In the genomic region with DNA sequence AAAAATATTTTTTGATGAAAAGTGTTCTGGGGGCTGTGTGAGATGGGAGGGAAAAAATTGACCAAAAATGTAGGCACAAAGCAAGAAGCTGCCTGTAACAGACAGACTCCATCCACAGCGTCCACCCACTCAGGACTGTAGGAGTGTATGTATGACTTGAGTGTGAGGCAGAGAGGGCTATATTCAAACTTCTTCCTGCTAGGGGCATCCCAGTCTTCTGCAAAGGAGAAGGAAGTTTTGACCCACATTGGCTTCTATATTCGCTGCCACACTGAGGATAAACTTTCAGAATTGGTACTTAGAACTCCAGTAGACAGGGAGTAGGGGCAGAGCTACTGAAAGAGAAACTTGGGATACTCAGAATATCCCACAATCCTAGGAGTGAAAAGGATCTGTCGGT, we compare ENCODE assay signal across 8 mouse cellular contexts.
DNase-seq lines count a peak whose midpoint lies in the region; ATAC-seq lines count a peak whose summit lies in the region.
"Had no signal": no experiment of that assay in that cellular context is flagged by ENCODE, and none has a peak within 500 bp of the region (broad histone marks: within the 10 kb centered on the region; RNA-seq: fewer than 3 reads in every experiment).

No protein-coding gene starts in this region.

- H3K36me3 ChIP-seq in heart, embryonic 15.5 days: no peaks in the 10 kb centered on the region
- H3K36me3 ChIP-seq in forebrain, embryonic 13.5 days (ENCODE audit: poor library complexity, severe bottlenecking): no peaks in the 10 kb centered on the region
- no peaks in the 10 kb centered on the region for H3K36me3 ChIP-seq in intestine, embryonic 15.5 days
- no peaks in the 10 kb centered on the region for H3K36me3 ChIP-seq in neural tube, embryonic 11.5 days (ENCODE audit: control insufficient read depth, insufficient read depth, low read length)

- peaks cover 67% of the 10 kb centered on the region for H3K27me3 ChIP-seq in heart, embryonic 15.5 days
- H3K27me3 ChIP-seq in forebrain, embryonic 13.5 days: peaks cover 84% of the 10 kb centered on the region
- H3K27me3 ChIP-seq in intestine, embryonic 15.5 days (replicated peaks): peaks cover 27% of the 10 kb centered on the region
- H3K27me3 ChIP-seq in neural tube, embryonic 11.5 days (ENCODE audit: control insufficient read depth, insufficient read depth, low read length): peaks cover 42% of the 10 kb centered on the region

- H3K4me3 ChIP-seq in heart, embryonic 15.5 days: peak overlapping the region; percentile 21; the same call in 1 of the 2 replicates
- H3K4me3 ChIP-seq in forebrain, embryonic 13.5 days: peak overlapping the region; percentile 18
- peak overlapping the region; percentile 16; the same call in 1 of the 2 replicates for H3K4me3 ChIP-seq in intestine, embryonic 15.5 days (replicated peaks)
- 0 out of 2 replicates have a peak overlapping the region, but pooled peaks have one; percentile 10 for H3K4me3 ChIP-seq in neural tube, embryonic 11.5 days (ENCODE audit: low read depth, low read length)

- H3K4me1 ChIP-seq in heart, embryonic 15.5 days (replicated peaks): peaks cover 43% of the 10 kb centered on the region
- peaks cover 52% of the 10 kb centered on the region for H3K4me1 ChIP-seq in forebrain, embryonic 13.5 days
- H3K4me1 ChIP-seq in intestine, embryonic 15.5 days (replicated peaks): peaks cover 28% of the 10 kb centered on the region
- peaks cover 45% of the 10 kb centered on the region for H3K4me1 ChIP-seq in neural tube, embryonic 11.5 days (ENCODE audit: control insufficient read depth, insufficient read depth, low read length)

- 22% methylated on average over 3 of the region's 3 CpGs for WGBS in heart, embryonic 15.5 days
- 4% methylated on average over 3 of the region's 3 CpGs for WGBS in forebrain, embryonic 13.5 days
- 31% methylated on average over 3 of the region's 3 CpGs for WGBS in intestine, embryonic 15.5 days
- 4% methylated on average over 3 of the region's 3 CpGs for WGBS in neural tube, embryonic 11.5 days

- DNase-seq in heart, postnatal 14 days: no peak
- DNase-seq in neural tube, embryonic 11.5 days (ENCODE audit: low spot score): no peak
- no peak for DNase-seq in urinary bladder, postnatal 10 days (ENCODE audit: low spot score)
- no peak for DNase-seq in ovary, postnatal 36 days (ENCODE audit: low spot score)
- DNase-seq: adrenal gland, adult 8-10 months had no signal

- H3K9me3 ChIP-seq in heart, embryonic 15.5 days (replicated peaks): no peaks in the 10 kb centered on the region
- no peaks in the 10 kb centered on the region for H3K9me3 ChIP-seq in forebrain, embryonic 13.5 days (replicated peaks)
- no peaks in the 10 kb centered on the region for H3K9me3 ChIP-seq in intestine, embryonic 15.5 days
- H3K9me3 ChIP-seq in neural tube, embryonic 11.5 days (ENCODE audit: control insufficient read depth, low read length): no peaks in the 10 kb centered on the region

- no peak for ATAC-seq in heart, embryonic 15.5 days (replicated peaks; ENCODE audit: insufficient number of reproducible peaks, insufficient read depth, low FRiP score, low read depth)
- no peak for ATAC-seq in forebrain, embryonic 13.5 days
- ATAC-seq in intestine, embryonic 15.5 days: no peak
- no peak for ATAC-seq in neural tube, embryonic 11.5 days (ENCODE audit: insufficient read depth, low FRiP score, low TSS enrichment)

- peak overlapping the region; percentile 48; the same call in 1 of the 2 replicates for H3K4me2 ChIP-seq in heart, embryonic 15.5 days
- peak overlapping the region; percentile 49; the same call in 1 of the 2 replicates for H3K4me2 ChIP-seq in forebrain, embryonic 13.5 days
- H3K4me2 ChIP-seq in intestine, embryonic 15.5 days (replicated peaks): peak overlapping the region; percentile 55
- H3K4me2 ChIP-seq in neural tube, embryonic 11.5 days (ENCODE audit: low read depth): peak overlapping the region; percentile 57

- no peak overlapping the region for H3K9ac ChIP-seq in heart, embryonic 15.5 days
- no peak overlapping the region for H3K9ac ChIP-seq in forebrain, embryonic 13.5 days
- H3K9ac ChIP-seq in intestine, embryonic 15.5 days: no peak overlapping the region
- no peak overlapping the region for H3K9ac ChIP-seq in neural tube, embryonic 11.5 days (ENCODE audit: low read length)

- H3K27ac ChIP-seq in heart, embryonic 15.5 days: no peak overlapping the region
- no peak overlapping the region for H3K27ac ChIP-seq in forebrain, embryonic 13.5 days
- no peak overlapping the region for H3K27ac ChIP-seq in intestine, embryonic 15.5 days
- H3K27ac ChIP-seq in neural tube, embryonic 11.5 days (ENCODE audit: low read depth, low read length): peak overlapping the region; percentile 39; the same call in 1 of the 2 replicates

- intact Hi-C loops in heart, postnatal 14 days (cut with DNase I): loop anchor here (10.0 kb wide), 1 partner anchor 486 kb away; no protein-coding TSS in a partner anchor
